Mouse (Mus musculus) lung, postnatal 36 days (tissue): ENCODE measurements at regions not wholly inside any gene's neighbourhood (a gene's known extent, or its start where the extent isn't known, plus 50 kb on each side); places are given as distances from the start of the nearest gene placed in this dataset.
"Not testable (repeated sequence)": the region's sequence is repeated elsewhere in the genome, so short reads cannot be mapped to it uniquely, and the experiment has no call there.

Experiments used
- DNase-seq: peaks from one replicate; pipeline ENCODE4 v3.0.0; 2022; ENCODE audit warnings: mixed read lengths

GRCm38 (mm10) chr12:15553681-15554007, 263.1 kb downstream of the Trib2 start:
- DNase-seq: no peak

- DNase-seq: no peak
Observed at GRCm38 (mm10) chr12:15552979-15553680, 263.6 kb downstream of the Trib2 start.

- DNase-seq: no peak
Observed at GRCm38 (mm10) chr12:15552210-15552609, 264.5 kb downstream of the Trib2 start.

DNA sequence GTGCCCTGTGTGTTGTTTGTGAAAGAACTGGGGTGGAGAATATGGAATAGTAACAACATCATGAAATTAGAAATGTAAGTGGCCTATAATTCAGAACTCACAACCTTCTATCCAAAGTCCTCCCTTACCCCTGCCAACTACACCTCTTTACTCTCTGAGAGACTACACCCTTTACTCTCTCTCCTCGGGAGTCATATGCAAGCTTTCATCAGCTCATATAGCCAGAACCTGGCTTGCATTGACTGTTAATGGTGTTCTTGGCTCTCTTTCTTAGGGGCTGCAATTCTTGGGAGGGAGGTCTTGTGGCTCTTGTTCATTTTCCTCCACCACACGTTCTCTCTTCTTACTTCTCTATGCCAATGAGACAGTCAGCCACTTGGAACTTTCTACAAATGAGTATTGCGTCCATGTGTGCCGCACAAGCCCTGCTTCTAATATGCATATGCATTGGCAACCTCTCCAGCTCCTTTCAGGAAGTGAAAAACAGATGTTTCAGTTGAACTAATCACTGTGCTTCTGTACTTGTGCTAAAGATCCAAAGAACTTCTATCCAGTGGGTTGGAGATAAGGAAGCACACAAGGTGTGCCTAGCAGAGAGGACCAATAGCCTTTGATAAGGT, 265.3 kb downstream of the Trib2 start:
- no peak for DNase-seq

DNA sequence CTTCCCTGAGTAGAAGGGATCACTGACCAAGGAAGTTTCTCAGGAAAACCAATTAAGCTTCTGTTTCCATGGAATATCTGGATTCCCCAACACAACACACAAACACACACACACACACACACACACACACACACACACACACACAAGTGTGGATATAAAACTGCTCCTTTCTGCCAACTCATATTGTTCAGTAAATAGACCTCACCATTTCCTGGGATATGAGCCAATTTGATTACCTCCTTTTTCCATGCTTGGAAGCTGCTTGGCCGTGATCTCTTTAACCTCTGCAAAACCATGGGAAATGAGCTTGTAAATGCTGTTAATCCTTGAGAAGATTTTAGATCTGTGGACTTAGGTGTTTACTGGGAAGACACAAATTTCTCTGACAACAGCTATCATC, 272.4 kb downstream of the Trib2 start:
- DNase-seq: peak; percentile 48

GRCm38 (mm10) chr12:15542486-15542885, 274.2 kb downstream of the Trib2 start:
- no peak for DNase-seq

- DNase-seq: no peak
Observed at GRCm38 (mm10) chr12:15536852-15537368, 279.8 kb downstream of the Trib2 start.

DNA sequence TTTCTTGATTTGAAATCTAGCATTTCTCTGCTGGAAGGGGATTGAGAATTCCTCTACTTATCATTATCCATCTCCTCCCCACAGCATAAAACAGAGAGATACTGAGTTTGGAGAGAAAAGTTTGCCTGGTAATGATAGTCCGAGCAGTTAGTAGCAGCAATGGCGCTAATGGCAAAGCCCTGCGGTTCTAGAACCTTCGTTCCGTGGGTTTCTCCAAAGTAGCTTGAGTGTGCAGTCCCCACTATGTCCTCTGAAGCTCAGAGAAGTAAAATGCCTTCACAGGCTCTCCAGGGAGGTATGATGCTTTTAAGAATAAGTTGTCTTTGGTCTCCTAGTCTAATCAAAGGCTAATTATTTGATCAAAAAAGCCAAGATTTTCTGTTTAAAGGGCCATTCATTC, 280.5 kb downstream of the Trib2 start:
- no peak for DNase-seq

- DNase-seq: peak; percentile 93
Observed at GRCm38 (mm10) chr12:15535822-15536221, 280.9 kb downstream of the Trib2 start.

- DNase-seq: no peak
Observed at GRCm38 (mm10) chr12:15520783-15521407, 295.8 kb downstream of the Trib2 start.

GRCm38 (mm10) chr12:15511994-15512393, 304.7 kb downstream of the Trib2 start:
- DNase-seq: no peak

- no peak for DNase-seq
Observed at GRCm38 (mm10) chr12:15507576-15507975, 309.1 kb downstream of the Trib2 start.

GRCm38 (mm10) chr12:15493640-15494039, 323.1 kb downstream of the Trib2 start:
- no peak for DNase-seq

- DNase-seq: no peak
Observed at GRCm38 (mm10) chr12:15472741-15473140, 344.0 kb downstream of the Trib2 start.

GRCm38 (mm10) chr12:15459429-15459828, 357.3 kb downstream of the Trib2 start:
- DNase-seq: no peak

DNA sequence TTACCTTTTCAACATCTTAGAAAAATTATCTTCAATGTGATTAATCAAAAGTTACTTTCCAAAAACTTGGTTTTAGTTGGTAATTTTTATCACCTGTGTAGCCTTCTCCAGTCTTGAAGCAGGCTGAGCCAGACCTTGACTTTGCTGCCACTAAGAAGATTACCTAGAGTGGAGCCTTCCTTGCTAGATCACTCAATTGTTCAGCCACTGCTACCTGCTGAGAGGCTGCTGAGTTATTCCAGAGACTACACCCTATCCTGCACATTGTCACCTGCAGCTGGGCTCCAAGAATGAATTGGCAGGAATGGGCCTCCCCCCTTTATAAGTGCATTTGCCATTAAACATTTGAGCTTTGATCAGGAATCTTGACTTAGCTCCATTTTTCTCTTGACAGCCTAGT, 360.4 kb downstream of the Trib2 start:
- not testable (repeated sequence) for DNase-seq

GRCm38 (mm10) chr12:15455744-15456143, 361.0 kb downstream of the Trib2 start:
- DNase-seq: no peak

DNA sequence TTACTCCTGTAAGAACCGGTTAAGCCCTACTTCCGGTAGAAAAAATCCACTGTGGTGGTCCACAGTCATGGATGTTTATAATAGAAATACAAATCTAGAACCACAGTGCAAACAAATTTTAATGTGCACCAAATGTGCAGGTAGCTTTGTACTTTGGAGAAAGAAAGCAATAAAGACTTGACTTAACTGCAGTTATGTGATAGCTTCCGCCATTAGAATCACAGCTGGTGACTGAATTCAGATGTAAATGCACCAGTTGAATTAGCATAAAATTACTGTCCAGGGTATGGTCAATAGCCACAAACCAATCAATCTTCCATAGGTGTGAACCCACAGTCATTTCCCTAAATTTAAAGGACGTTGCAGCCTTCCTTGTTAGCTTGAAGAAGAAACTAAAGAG, 367.2 kb downstream of the Trib2 start:
- no peak for DNase-seq

DNA sequence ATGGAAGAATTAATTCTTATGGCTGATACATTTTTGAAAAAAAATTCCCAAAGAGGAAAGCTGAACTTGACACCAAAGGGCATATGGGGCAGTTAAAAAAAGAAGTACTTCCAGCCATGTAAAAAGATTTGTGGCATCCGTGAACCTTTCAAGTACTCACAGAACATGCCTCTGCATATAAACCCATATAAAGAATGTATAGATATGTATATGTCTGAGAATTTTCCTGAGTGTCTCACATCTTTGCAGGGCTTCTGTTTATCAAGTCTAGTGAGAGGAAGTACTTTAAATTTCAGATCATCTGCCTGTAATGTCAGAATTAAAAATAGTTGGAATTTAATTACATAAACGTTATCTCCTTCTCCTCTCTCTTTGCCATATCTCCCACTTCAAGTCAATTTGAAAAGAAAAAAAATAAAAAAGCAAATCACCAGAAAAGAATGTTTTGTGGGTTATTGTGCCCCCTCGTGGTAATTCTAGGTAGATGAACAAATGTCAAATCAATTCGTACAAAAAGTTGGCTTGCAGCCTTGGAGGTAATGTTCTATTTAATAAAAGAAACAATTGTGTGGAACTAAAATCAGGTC, 400.4 kb downstream of the Trib2 start:
- no peak for DNase-seq

DNA sequence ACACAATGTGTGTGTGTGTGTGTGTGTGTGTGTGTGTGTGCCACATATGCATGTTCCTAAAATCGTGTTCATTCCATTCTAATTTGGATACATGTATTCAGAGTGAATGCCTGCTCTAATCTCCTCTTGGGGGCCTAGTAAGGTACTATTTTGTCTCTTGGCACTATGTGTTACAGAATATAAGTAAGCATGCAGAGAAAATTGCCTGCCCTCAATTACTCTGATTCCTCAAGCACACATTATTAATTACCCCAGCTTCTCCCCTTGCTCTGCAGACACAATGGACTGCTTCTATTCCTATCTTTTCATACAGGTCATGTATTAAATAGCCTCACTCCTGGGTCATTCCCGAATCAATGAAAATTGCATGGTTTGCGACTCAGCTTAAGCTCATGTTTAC, 406.3 kb downstream of the Trib2 start:
- no peak for DNase-seq

GRCm38 (mm10) chr12:15407577-15407976, 409.1 kb downstream of the Trib2 start:
- DNase-seq: not testable (repeated sequence)

- DNase-seq: no peak
Observed at GRCm38 (mm10) chr12:15392641-15393040, 424.1 kb downstream of the Trib2 start.

DNA sequence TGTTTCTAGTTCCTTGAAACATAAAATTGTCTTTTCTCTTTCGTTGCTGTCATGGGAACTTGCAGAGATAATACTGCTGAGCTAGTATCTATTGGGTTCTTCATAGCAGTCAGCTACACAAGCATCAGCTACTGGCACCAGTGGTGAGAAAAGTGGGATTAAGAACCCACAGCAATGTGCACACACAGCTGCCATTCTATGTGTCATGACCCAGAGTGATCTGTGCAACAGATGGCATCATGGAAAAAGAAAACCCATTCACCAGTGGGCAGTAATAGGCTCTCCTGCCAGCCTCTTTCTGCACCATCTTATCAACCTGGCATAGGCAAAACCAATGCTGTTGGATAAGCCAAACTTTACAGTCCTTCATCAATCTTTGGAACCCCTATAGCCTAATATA, 428.1 kb downstream of the Trib2 start:
- DNase-seq: no peak

- DNase-seq: no peak
Observed at GRCm38 (mm10) chr12:15357808-15358207, 458.9 kb downstream of the Trib2 start.
